Mouse (Mus musculus): ENCODE data around the gene Zfp593.
A peak's percentile ranks its signal among the peaks of the same experiment; 100 is the strongest.
"Not testable (repeated sequence)": the region's sequence is repeated elsewhere in the genome, so short reads cannot be mapped to it uniquely, and the experiment has no call there.

Zfp593 gene

DNA sequence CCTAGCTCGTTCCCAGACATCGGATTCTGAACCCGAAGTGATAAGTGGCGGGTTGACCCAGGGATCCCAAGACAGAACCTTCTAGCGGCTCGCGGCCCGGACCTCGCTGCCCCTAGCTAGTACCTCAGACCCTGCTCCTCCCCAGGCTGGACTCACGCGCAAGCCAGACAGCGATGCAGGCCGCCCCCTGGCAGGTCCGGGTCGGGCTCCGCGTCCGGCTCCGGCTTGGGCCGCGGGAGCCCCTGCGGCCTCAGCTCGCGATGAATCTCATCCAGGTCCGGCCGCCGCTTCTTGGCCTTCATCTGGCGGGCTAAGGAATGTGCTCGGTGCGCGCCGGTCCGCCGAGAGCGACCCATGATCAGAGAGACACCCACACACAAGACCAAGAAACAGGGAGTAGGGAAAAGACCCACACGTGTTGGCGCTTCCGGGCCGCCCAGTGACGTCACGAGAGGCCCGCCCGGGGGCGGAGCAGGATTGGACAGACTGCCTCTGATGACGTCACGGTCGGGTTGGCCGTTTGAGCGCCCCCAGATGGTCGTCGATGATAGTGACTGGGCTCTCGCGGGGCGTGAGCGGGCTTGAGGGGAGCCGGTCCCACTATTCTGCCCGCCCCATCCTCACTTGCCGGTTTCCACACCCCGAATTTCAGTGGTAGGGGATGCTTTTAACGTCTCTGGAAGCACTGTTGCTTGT is at the start of gene Zfp593:
Zfp593 (minus strand) TSS at position 445 of the 696 bp plus-strand sequence.
- DNase-seq (ENCODE audit: low spot score in 2 of 2) = peak; percentile 95 to 96

DNA sequence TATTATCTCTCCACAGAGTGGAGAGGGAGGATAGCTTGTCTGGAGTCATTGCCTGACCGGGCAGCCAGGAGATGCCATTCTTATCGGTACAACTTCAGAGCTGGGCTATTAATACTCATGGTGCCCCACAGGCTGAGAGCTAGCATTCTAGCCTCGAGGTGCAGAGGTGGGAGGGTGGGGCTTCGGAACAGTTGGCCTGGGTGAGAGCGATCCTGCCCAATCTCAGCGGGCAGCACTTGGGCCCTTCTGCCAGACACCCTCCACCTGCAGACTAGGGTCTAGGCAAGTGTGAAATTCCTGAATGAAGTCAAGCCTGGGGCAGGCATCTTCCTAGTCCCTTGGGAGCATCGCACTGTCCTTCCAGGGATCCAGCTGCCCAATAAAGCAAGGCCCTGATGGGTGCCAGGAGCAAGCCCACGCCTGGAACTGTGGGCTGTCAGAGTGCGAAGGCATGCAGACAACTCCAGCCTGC is 48.3 kb upstream of the Zfp593 start:
- DNase-seq (ENCODE audit: low spot score in 2 of 2) = no peak

DNA sequence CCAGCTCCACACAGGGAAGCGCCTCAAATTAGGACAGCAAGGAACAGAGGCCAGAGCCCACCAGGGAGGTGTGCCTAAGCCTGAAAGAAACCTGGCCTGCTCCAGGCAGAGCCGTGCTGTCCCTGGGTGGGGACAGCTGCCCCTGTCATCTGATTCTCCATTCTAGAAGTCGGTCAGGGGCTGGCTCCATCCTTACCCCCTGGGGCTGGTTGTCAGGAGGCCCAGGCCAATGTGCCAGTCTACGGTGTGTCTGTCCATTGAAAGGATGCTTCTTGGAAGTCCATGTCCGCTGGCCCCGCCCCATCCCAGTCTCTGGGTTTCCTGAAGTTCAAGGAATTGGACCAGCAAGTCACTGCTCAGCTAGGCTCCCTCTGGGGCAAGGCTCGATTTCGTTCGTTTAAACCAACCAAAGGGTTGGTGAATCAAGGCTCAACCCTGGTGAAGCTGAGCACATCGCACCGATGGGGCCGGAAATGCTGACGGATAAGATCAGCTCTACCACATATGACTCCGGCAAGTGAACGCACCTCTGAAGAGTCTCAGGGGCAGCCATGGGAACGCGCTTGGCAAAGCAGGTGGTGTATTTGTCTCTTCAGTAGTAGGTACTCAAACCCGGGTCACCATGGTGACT is 47.8 kb upstream of the Zfp593 start:
- DNase-seq (ENCODE audit: low spot score in 2 of 2) = no peak

DNA sequence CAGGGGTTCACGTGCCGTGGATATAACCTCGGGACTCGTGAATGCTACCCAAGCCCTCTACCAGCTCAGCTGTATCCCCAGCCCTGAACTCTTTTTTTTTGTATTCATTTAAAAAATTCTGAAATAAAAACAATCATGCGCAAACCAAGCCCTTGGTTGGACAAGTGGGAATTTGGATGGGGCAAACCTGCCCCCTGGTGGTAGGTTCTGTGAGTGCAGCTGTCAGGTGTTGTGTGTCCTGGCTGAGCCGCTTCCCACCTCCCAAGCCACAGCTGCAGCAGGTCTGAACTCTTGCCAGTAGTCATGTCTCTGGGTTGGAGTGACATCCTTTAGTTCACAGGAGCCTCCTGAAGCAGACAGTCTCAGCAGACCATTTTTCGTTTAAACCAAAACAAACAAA is 46.7 kb upstream of the Zfp593 start:
- DNase-seq (ENCODE audit: low spot score in 2 of 2) = peak; percentile 69 to 81

DNA sequence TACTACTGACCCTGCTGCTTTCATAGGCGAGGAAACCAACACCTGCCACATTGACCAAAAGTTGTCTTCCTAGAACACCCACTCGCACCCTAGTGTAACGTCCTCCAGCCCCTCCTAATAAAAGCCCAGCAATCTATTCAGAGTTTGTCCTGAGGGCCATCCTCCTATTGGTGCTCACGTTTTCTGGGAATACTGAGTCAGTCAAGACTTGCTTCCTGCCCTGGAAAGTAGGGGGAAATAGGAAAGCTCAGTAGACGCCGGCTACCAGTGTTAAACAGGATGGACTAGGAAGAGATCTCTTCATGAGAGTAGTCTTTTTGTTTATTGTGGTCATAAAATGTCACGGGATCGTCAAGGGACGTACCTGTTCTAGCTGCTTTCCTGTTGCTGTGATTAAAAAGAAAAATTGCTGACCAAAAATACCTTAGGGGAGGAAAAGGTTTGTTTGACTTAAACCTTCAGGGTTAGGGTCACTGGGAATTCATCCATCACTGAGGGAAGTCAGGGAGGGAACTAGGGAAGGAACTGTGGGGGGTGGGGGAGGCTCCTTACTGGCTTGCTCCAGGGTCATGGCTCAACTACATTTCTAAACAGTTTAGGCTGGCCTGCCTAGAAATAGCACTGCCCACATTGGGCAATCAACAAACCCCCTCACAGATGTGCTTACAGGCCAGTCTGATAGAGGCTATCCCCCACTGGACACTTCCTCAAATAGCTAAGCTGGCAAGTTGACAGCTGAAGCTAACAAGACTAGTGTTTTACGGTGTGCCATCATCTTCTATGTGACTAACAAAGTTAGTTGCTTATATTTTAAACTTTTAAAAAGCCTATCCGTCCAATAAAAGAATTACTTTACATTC is 43.2 kb upstream of the Zfp593 start:
- no peak for DNase-seq (ENCODE audit: low spot score in 2 of 2)

DNA sequence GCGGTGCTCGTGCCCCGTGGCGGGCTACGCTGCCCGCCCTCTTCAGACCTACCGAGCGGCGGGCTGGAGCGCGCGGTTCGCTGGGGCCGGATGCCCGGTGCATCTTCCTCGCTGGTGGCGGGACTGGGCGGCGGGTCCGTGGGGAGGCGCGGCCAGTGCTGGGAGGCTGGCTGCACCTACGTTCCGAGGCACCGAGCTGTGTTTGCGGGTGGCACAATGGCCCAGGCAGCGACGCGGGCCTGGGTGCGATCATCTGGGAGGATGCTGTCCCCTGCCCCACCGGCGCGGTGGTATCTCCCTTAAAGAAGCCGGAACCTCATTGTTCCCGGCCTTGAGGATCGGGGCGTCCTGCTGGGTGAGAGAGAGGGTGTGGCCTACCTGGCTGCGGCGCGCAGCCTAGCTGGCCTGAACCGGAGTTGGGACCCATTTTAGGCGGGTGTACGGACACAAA is 42.2 kb upstream of the Zfp593 start, which contains the start of gene Pdik1l:
Pdik1l (minus strand) TSS at position 321 of the 451 bp plus-strand sequence.
- peak; percentile 72 to 80 for DNase-seq (ENCODE audit: low spot score in 2 of 2)

DNA sequence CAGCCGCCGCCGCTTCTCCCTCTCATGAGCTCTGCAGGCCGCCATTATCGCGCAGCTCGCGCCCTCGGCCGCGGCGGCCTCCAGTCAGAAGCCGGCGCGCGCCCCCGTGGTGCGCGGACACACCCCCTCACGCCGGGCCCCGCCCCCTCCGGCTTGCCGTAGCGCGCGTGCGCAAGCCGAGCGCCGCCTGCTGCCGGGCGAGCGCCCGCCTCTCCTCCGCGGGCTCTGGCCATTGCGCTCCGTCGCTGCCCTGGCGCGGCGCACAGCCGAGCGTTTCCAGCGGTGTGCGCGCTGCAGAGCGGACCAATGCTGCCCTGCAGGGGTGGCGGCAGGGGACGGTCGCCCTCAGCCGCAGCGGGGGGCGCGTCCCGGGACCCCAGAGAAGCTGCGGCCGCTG is 41.8 kb upstream of the Zfp593 start:
- peak; percentile 95 to 96 for DNase-seq (ENCODE audit: low spot score in 2 of 2)

DNA sequence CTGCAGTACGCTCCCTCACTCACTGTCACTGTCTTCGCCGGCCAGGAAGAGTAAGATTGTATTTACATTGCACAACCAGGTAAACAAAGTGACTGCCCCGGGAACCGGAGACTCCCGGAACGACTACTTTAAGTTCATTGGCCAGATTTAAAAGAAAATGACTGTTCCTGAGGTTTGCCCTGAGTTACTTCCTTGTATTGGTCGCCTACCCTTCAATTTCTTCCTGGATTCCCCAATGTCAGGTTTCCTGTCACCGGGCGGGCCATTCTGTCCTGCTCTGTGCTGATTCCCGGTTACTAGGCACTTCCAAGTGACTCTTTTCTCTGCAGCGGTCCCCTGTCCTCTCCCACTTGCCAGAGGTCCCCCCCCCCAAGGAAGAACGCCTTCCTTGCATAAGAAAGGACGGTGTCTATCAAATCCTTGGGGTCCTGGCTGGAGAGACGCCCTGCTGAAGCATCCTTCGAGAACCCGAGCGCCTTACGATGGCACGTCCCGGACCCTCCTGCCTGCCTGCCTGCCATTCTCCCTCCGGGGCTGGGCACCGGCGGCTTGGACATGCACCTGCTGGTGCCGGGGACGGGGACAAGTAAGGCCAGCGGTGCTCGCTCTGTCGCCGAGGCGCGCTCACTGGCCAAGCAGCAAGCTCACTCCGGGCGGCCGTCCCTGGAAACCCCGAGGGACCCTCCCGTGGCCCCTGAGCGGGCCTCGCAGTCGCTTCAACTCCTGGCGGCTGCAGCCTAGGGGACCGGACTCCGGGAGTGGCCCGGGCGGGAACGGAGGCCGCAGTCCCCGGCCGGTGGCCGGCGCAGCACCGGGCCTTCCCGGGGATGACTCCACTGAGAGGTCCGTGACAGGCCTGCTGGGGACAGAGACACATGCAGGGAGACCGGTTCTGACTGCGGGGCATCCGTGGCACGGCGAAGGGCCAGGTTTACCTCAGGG is 41.1 kb upstream of the Zfp593 start:
- no peak for DNase-seq (ENCODE audit: low spot score in 2 of 2)

DNA sequence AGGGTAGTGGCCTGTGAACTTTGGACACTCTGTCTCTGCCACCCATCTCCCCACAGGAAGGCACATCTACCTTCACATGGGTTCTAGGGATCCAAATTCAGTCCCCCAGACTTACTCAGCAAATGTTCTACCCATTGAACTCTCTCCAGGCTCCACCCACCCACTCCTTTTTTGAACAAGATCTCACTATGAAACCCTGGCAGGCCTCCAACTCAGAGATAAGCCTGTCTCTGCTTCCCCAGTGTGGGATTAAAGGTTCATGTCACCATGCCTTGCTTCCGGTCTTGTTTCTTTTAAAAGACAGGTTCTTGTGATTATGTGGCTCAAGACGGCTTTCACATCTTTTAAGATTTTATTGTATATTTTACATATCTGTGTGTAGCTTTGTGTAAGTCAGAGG is 39.5 kb upstream of the Zfp593 start:
- no peak for DNase-seq (ENCODE audit: low spot score in 2 of 2)

DNA sequence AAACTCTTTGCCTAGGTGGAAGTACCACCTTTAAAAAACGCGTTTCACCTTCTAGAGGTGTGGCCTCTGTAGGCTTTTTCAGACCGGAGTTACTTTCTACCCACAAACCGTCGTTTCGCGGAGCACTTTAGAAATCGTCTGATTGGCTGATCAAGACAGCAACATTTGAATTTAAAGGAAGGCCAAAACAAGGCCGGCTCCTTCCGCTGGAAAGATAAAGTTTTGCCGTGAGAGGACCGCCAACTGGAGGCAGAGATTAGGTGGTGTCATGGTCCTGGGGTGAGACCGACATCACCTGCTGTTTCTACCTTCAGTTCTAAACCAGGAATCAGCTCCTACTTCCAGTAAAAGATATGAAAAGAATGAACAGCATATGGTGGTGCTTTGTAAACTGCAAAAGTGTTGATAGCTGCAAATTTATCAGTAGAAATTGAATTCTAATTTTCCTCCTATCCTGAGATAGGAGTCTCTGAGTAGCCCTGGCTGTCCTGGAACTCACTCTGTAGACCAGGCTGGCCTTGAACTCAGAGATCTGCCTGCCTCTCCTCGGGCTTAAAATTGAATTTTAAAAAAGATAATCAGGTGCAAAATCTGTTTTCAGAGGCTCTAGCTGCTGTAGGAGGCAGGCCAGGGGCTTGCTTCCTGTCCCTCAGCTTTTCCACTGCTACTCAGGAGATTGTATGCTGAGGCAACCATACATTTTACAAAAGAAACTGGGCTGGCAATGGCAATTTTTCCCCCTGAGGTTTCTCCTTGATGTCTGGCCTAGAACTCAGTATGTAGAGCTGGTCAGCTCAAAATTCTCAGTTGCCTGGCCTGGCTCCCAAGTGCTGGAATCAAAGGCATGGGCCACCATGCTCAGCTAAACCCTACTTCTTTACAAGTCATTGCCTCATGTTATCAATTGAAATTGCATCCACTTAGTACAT is 28.3 kb upstream of the Zfp593 start:
- DNase-seq (ENCODE audit: low spot score in 2 of 2) = peak; percentile 52 to 67

DNA sequence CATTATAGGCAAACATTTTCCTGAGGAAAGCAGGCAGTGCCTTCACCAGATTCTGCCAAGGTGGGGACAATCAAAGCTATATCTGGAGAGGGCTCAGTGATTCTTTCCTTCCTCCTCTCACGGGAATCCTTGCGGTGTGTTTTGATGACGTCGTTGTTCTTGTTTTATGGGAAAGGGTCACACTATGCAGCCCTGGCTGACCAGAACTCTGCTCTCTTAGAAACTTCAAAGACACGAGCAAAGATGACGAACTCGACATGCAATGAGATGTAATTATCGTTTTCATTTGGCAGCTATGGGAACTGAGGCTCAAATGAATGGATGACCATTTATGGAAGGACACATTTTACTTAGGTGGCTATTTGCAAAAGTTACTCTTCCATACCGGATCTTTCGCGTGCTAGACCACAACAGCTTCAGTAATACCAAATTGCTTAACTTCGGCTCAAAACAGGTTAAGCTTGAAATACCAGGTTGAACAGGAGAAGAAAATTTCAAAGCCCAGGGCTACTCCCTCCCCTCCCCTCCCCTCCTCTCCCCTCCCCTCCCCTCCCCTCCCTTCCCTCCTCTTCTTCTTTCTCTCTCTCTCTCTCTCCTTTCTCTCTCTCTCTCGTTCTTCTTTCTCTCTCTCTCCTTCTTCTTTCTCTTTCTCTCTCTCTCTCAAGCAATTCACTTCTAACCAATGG is 27.5 kb upstream of the Zfp593 start:
- DNase-seq (ENCODE audit: low spot score in 2 of 2) = no peak

DNA sequence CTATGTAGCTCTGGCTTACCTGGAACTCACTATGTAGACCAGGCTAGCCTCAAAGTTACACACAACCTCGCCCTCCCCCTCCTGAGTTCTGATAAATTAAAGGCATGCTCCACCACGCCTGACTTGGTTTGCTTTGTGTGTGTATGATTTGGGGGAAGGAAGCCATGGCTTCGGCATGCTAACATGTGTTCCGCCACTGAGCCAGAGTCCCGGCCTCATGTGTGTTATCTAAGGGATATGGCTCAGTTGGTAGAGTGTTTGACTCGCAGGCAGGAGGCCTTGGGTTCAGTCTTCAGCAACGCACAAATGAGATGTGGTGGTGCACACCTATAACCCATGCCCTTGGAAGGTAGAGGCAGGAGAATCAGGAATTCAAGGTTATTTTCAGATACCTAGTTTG is 26.6 kb upstream of the Zfp593 start:
- DNase-seq (ENCODE audit: low spot score in 2 of 2) = no peak

DNA sequence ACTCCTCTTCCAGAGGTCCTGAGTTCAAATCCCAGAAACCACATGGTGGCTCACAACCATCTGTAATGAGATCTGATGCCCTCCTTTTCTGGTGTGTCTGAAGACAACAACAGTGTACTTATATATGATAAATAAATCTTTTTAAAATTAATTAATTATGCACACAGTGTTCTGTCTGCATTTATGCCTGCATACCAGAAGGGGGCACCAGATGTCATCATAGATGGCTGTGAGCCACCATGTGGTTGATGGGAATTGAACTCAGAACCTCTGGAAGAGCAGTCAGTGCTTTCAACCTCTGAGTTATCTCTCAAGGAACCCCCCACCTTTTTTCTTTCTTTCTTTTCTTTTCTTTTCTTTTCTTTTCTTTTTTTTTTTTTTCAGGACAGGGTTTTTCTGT is 24.2 kb upstream of the Zfp593 start:
- not testable (repeated sequence) for DNase-seq (ENCODE audit: low spot score in 2 of 2)

DNA sequence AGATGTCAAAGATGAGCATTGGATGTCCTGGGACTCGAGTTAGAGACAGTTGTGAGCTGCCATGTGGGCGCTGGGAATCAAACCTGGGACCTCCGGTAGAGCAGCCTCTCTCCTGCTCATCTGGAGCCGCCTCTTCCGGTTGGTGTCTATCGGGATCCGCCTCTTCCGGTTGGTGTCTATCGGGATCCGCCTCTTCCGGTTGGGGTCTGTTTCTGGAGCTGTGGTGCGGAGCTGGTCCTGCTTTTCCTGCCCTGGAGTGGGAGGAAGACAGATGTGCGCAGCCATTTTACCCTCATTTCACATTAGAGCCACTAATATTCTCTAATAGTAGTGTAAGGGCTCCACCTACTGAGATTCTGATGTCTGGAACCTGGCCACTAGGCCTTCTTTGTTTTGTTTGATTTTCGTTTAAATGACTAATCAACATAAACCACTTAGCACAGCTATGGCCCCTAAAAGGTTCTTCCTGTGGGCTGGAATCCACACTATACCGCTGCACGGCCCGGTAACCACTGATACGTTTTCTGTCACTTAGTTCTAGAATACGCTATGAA is 22.8 kb upstream of the Zfp593 start:
- DNase-seq (ENCODE audit: low spot score in 2 of 2) = no peak

DNA sequence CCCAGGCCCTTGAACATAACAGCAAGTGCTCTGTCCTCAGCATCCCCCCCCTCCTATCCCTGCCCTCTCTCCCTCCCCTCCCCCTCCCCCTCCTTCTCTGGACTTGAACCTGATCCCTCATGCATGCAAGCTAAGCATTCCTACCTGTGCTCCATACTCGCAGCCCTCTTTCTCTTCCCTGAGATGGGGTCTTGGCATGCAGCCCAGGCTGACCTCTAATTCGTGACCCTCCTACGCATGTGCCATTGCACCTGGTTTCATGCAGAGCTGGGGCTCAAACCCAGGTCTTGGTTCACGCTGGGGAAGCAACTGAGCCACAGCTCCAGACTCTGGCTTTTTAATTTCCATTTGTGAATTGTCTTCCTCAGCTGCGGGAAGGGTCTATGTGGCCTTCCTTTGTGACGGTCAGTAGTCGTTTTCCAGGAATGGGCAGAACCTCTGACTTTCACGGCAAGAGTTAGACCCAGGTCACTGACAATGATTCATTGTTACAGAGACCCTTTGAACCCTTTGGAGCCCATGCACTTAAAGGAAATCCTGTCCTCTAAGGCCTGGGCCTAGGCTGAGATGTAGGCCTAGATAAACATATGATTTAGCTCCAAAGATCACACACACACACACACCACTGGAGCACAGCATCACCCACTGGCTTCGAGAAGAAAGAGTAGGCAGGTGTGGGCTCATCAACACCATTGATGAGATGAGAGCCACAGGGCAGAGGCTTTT is 20.6 kb upstream of the Zfp593 start:
- no peak for DNase-seq (ENCODE audit: low spot score in 2 of 2)

DNA sequence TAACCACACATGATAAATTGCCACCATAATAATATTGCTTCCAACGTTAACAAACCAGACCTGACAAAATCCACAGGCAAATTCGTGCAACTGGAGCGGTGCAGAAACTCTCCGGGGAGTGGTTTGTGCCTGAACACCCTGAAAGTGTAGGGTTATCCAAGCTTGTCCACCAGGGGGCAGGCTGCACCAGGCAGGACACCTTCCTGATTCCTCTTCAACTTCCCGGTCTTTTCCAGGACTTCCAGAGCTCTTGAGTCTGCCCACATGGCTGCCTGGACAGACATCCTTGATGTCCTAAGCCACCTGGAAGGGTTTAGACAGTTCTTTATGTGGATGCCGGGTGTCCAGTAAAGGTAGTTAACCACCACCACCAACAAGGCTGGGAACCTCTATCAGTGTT is 17.8 kb upstream of the Zfp593 start:
- no peak for DNase-seq (ENCODE audit: low spot score in 2 of 2)

DNA sequence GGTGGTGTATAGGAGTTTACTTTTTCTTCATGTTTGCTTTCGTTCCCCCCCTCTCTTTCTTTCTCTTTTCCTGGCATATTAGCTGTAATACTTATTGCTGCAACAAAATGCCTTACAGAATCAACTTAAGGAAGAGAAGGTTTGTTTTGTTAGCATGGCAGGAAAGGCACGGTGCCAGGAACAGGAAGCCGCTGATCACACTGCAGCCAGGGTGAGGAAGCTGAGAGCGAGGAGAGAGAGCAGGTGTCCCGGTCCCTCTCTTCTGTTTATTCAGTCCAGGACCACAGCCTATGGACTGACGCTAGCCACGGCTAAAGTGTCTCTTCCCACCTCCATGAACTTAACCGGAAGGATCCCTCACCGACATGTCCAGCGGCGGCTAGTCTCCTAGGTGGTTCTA is 13.0 kb upstream of the Zfp593 start:
- DNase-seq (ENCODE audit: low spot score in 2 of 2) = no peak

DNA sequence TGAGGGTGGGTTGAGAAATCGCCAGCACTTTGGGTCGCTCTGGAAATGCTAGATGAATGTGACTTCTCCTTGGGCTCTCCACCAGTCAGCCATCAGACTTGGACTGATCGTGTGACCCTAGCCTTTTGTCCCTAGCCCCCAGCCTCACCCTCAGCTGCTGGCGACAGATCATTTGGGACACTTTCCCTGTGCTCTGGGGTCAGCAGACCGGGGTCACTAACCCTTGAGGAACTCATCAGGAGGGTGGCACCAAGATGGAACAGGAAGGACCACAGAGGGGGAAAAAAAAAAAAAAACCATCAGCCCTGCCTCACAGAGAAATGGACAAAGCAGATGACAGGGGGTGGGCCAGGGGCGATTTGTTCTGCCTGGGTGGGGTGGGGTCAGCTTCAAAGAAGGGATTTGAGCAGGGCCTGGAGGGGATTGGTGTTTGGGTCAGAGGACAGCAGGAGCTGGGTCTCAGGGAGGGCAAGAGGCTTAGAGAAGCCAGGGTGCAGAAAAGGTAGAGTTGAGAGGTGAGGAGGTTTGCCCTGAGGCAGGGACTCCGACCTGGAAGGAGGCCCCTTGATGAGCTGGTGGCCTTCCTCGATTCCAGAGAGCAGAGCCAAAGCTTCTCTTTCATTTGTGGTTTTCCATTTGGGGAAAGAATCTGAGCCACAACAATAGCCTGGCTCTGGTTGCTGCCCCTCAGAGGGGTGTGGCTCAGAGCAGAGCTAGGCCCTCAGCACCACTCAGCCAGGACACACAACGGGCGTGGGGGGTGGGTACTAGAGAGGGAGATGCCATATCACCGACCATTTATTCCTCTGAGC is 12.0 kb upstream of the Zfp593 start:
- no peak for DNase-seq (ENCODE audit: low spot score in 2 of 2)
